In genomic region chr7:102200996-102201785, GRCm38 (mm10) we compare ENCODE assay signal across 27 mouse cellular contexts. TPM values are rescaled to one million over a fixed set of nuclear protein-coding genes. Genes with fewer than 3 reads are reported as not detected.
DNase-seq lines count a peak whose midpoint lies in the region; ATAC-seq and TF ChIP-seq lines count a peak whose summit lies in the region.
"Had no signal": no experiment of that assay in that cellular context is flagged by ENCODE, and none has a peak within 500 bp of the region (broad histone marks: within the 10 kb centered on the region; RNA-seq: fewer than 3 reads in every experiment).

No protein-coding gene starts in this region.

- H3K4me3 ChIP-seq in lung, postnatal 0 days (ENCODE audit: low read depth, low read length), result no peak overlapping the region
- H3K4me3 ChIP-seq in ES-Bruce4 (ENCODE audit: low read depth, low read length) (peak overlapping the region; percentile 45), ES-E14 (ENCODE audit: insufficient read depth in 1 of 2, low read depth in 1 of 2, low read length in 2 of 2, poor library complexity in 1 of 2, severe bottlenecking in 1 of 2) (0 out of 4 replicates have a peak overlapping the region, but pooled peaks of 1 of the 2 experiments have one; percentile 10)
- H3K4me3 ChIP-seq: embryonic facial prominence, embryonic 10.5 days; embryonic facial prominence, embryonic 13.5 days; erythroblast, embryonic 14.5 days; forebrain, embryonic 12.5 days; forebrain, embryonic 15.5 days; hindbrain, embryonic 12.5 days; hindbrain, embryonic 15.5 days had no signal

- H3K9me3 ChIP-seq in lung, postnatal 0 days (ENCODE audit: low read length), result no peaks in the 10 kb centered on the region
- H3K9me3 ChIP-seq in ES-Bruce4 (replicated peaks; ENCODE audit: control insufficient read depth, insufficient read depth, low read length, poor library complexity, severe bottlenecking) (no peaks in the 10 kb centered on the region), ES-E14 (ENCODE audit: control insufficient read depth, insufficient read depth, low read depth, low read length) (no peaks in the 10 kb centered on the region)
- H3K9me3 ChIP-seq: embryonic facial prominence, embryonic 10.5 days; embryonic facial prominence, embryonic 13.5 days; forebrain, embryonic 12.5 days; forebrain, embryonic 15.5 days; hindbrain, embryonic 12.5 days; hindbrain, embryonic 15.5 days had no signal

- in situ Hi-C loops in ES-E14 (cut with MboI; ENCODE audit: low sequenced_read_pairs in 2 of 2, unreplicated experiment in 2 of 2), result no loop called here

- no peak overlapping the region for H3K4me2 ChIP-seq in lung, postnatal 0 days (replicated peaks; ENCODE audit: low read depth, low read length)
- H3K4me2 ChIP-seq: embryonic facial prominence, embryonic 13.5 days; forebrain, embryonic 12.5 days; forebrain, embryonic 15.5 days; heart, embryonic 11.5 days; hindbrain, embryonic 12.5 days; hindbrain, embryonic 15.5 days had no signal

- no peak for TF ChIP-seq POLR2A in ES-Bruce4 (IDR thresholded peaks at IDR 0.05; ENCODE audit: insufficient read depth, low read length)

- TF ChIP-seq CTCF in lung, postnatal 0 days (IDR thresholded peaks at IDR 0.05), result no peak
- no peak for TF ChIP-seq CTCF in ES-Bruce4 (IDR thresholded peaks at IDR 0.05; ENCODE audit: low read depth, low read length)

- no peaks in the 10 kb centered on the region for H3K36me3 ChIP-seq in lung, postnatal 0 days (ENCODE audit: insufficient read depth, low read length)
- H3K36me3 ChIP-seq in ES-Bruce4 (ENCODE audit: control insufficient read depth, insufficient read depth, low read length, poor library complexity, severe bottlenecking), result peaks cover 14% of the 10 kb centered on the region
- no peaks in the 10 kb centered on the region for H3K36me3 ChIP-seq in ES-E14 (ENCODE audit: control insufficient read depth, insufficient read depth, low read length, poor library complexity, severe bottlenecking)
- H3K36me3 ChIP-seq: forebrain, embryonic 12.5 days; forebrain, embryonic 15.5 days; hindbrain, embryonic 12.5 days; hindbrain, embryonic 15.5 days had no signal

- peak; percentile 43 for ATAC-seq in lung, postnatal 0 days
- no peak for ATAC-seq in inflammation-experienced regulatory T-cells, adult 6 months
- ATAC-seq: CD4-positive, CD25-positive, alpha-beta regulatory T cell, adult 4 months; forebrain, embryonic 15.5 days; intestine, embryonic 16.5 days; Patski had no signal

- H3K27me3 ChIP-seq in lung, postnatal 0 days (replicated peaks; ENCODE audit: insufficient read depth, low read length), result no peaks in the 10 kb centered on the region
- H3K27me3 ChIP-seq in ES-Bruce4 (ENCODE audit: control insufficient read depth, insufficient read depth, low read length, poor library complexity, severe bottlenecking), result no peaks in the 10 kb centered on the region
- H3K27me3 ChIP-seq: embryonic facial prominence, embryonic 13.5 days; forebrain, embryonic 12.5 days; forebrain, embryonic 15.5 days; hindbrain, embryonic 12.5 days; hindbrain, embryonic 15.5 days; Patski had no signal

- H3K4me1 ChIP-seq in lung, postnatal 0 days (ENCODE audit: insufficient read depth, low read depth, low read length), result no peaks in the 10 kb centered on the region
- H3K4me1 ChIP-seq in ES-Bruce4 (ENCODE audit: control insufficient read depth, insufficient read depth, low read length), result peaks cover 2% of the 10 kb centered on the region
- peaks cover 10 to 17% of the 10 kb centered on the region in 2 experiments for H3K4me1 ChIP-seq in ES-E14 (ENCODE audit: control insufficient read depth in 2 of 2, insufficient read depth in 2 of 2, low read length in 2 of 2, poor library complexity in 1 of 2)
- H3K4me1 ChIP-seq: embryonic facial prominence, embryonic 13.5 days; forebrain, embryonic 12.5 days; forebrain, embryonic 15.5 days; hindbrain, embryonic 12.5 days; hindbrain, embryonic 15.5 days had no signal

- H3K27ac ChIP-seq in lung, postnatal 0 days (ENCODE audit: low read length), result 0 out of 2 replicates have a peak overlapping the region, but pooled peaks have one; percentile 20
- H3K27ac ChIP-seq in ES-Bruce4 (ENCODE audit: insufficient read depth, low read length), result peak overlapping the region; percentile 98
- peak overlapping the region; percentile 91 for H3K27ac ChIP-seq in ES-E14 (ENCODE audit: insufficient read depth, low read depth, low read length, poor library complexity, severe bottlenecking)
- H3K27ac ChIP-seq: embryonic facial prominence, embryonic 10.5 days; embryonic facial prominence, embryonic 13.5 days; forebrain, embryonic 12.5 days; forebrain, embryonic 15.5 days; hindbrain, embryonic 12.5 days; hindbrain, embryonic 15.5 days had no signal

- DNase-seq in lung, postnatal 0 days (ENCODE audit: low spot score), result peak; percentile 52
- no peak for DNase-seq in lung, postnatal 10 days
- peak; percentile 37 for DNase-seq in ES-E14 (ENCODE audit: low read depth, low spot score)
- DNase-seq in ZHBTc4 (ENCODE audit: low read depth, low spot score), result peak; percentile 74
- DNase-seq in natural killer cell, adult 2 months (ENCODE audit: low spot score in 2 of 2), result no peak
- DNase-seq: adrenal gland, adult 2 months; adrenal gland, postnatal 14 days; cerebellum, adult 11 months; cerebellum, adult 2 months; cerebellum, adult 9-11 months; cerebellum, postnatal 36 days; embryo, embryonic 11 days; gastrocnemius, postnatal 25 days; kidney, adult 18-20 months had no signal

- 0 out of 2 replicates have a peak, but pooled peaks have one; percentile 38 for TF ChIP-seq EP300 in lung, postnatal 0 days (IDR thresholded peaks at IDR 0.05)
- no peak for TF ChIP-seq EP300 in ES-Bruce4 (IDR thresholded peaks at IDR 0.05; ENCODE audit: insufficient read depth, low read depth, low read length)

- no peak overlapping the region for H3K9ac ChIP-seq in lung, postnatal 0 days (replicated peaks; ENCODE audit: low read depth)
- peak overlapping the region; percentile 60 for H3K9ac ChIP-seq in ES-Bruce4 (ENCODE audit: low read depth, poor library complexity, severe bottlenecking)
- H3K9ac ChIP-seq in ES-E14 (ENCODE audit: insufficient read depth, low read depth, low read length, poor library complexity, severe bottlenecking), result no peak overlapping the region; the same call in 1 of the 2 replicates
- H3K9ac ChIP-seq: embryonic facial prominence, embryonic 13.5 days; forebrain, embryonic 12.5 days; forebrain, embryonic 15.5 days; hindbrain, embryonic 12.5 days; hindbrain, embryonic 15.5 days had no signal

TF ChIP-seq in ES-E14, 5 proteins besides CTCF, POLR2A, EP300 and RAD21:
- no peak for TF ChIP-seq CHD2 (IDR thresholded peaks at IDR 0.05; ENCODE audit: low read depth, low read length)
- peak; percentile 26; the same call in 1 of the 2 replicates for TF ChIP-seq ZNF384 (IDR thresholded peaks at IDR 0.05; ENCODE audit: low read depth, low read length)

RNA-seq across cellular contexts. Expression of gene Nup98, which starts 8.8 kb away (rescaled TPM):
- polyA plus RNA-seq in lung, postnatal 0 days (2015; fragmentation: Nextera tagmentation; extraction: Ambion mirVana), result 15.5 and 17.0 TPM in 2 replicates
- polyA plus RNA-seq in ES-Bruce4 (2011; ENCODE audit: insufficient read depth, insufficient read length, low read depth, missing spikeins), result 118 and 119 TPM in 2 replicates
- total RNA-seq in ES-E14 (2012; rRNA removed), result 50.5 and 59.4 TPM in 2 replicates
- 10 to 100 TPM; 34.1 to 42.1 (median 39.1) TPM for polyA plus RNA-seq in inflammation-experienced regulatory T-cells, adult 6 months (2017; shearing (Covaris generic))

RNA-seq across cellular contexts. Expression of gene Pgap2, which starts 8.8 kb away (rescaled TPM):
- 109 and 137 TPM in 2 replicates for polyA plus RNA-seq in lung, postnatal 0 days (2015; fragmentation: Nextera tagmentation; extraction: Ambion mirVana)
- polyA plus RNA-seq in ES-Bruce4 (2011; ENCODE audit: insufficient read depth, insufficient read length, low read depth, missing spikeins), result 48.9 and 55.0 TPM in 2 replicates
- total RNA-seq in ES-E14 (2012; rRNA removed), result 24.0 and 30.1 TPM in 2 replicates
- polyA plus RNA-seq in inflammation-experienced regulatory T-cells, adult 6 months (2017; shearing (Covaris generic)), result 10 to 100 TPM; 46.4 to 51.1 (median 47.1) TPM

RNA-seq across cellular contexts. Expression of gene Rhog, which starts 54.7 kb away (rescaled TPM):
- 133 and 141 TPM in 2 replicates for polyA plus RNA-seq in lung, postnatal 0 days (2015; fragmentation: Nextera tagmentation; extraction: Ambion mirVana)
- 20.0 and 20.4 TPM in 2 replicates for polyA plus RNA-seq in ES-Bruce4 (2011; ENCODE audit: insufficient read depth, insufficient read length, low read depth, missing spikeins)
- total RNA-seq in ES-E14 (2012; rRNA removed), result 3.8 and 4.3 TPM in 2 replicates
- 100 to 1,000 TPM; 135 to 199 (median 174) TPM for polyA plus RNA-seq in inflammation-experienced regulatory T-cells, adult 6 months (2017; shearing (Covaris generic))

Comparison
In these comparisons a context has a peak if more than half of its experiments do, and no peak if none do; other contexts are left out.
1. DNase-seq: peak in lung, postnatal 0 days (single experiment), ES-E14 (single experiment) and ZHBTc4 (single experiment); none in lung, postnatal 10 days (single experiment) and natural killer cell, adult 2 months (0 of 2).
2. H3K27ac ChIP-seq: peak in every context shown above with its lines; median percentile 98 in ES-Bruce4; 91 in ES-E14; 20 in lung, postnatal 0 days.